Mouse (Mus musculus) heart, embryonic 16.5 days (tissue): ENCODE measurements around the gene Isyna1. TPM values are rescaled to one million over a fixed set of nuclear protein-coding genes. Genes with fewer than 3 reads are reported as not detected.
A peak's percentile ranks its signal among the peaks of the same experiment; 100 is the strongest.

Source experiments
- ATAC-seq: fragments of 200-750 bp; cut with Nextera tagmentation; replicated peaks from 2 replicates; pipeline ENCODE4 v1.8.0; 2017; ENCODE audit warnings: moderate number of reproducible peaks; ENCODE audit not compliant: insufficient read depth, low FRiP score; ENCODE audit errors: extremely low read depth
- H3K27ac ChIP-seq: fragments of 300-500 bp; sonication (generic); 2 replicates; pipeline ENCODE4 v1.5.1; 2014; ENCODE audit warnings: mild to moderate bottlenecking, low read length, control low read depth, moderate library complexity
- H3K27me3 ChIP-seq: fragments of 300-500 bp; sonication (generic); 2 replicates; pipeline ENCODE4 v1.6.1; 2014; ENCODE audit warnings: low read length, mixed read lengths; ENCODE audit not compliant: control insufficient read depth, insufficient read depth
- H3K36me3 ChIP-seq: fragments of 300-500 bp; sonication (generic); 2 replicates; pipeline ENCODE4 v1.6.1; 2014; ENCODE audit not compliant: control insufficient read depth, insufficient read depth
- H3K4me1 ChIP-seq: fragments of 300-500 bp; sonication (generic); 2 replicates; pipeline ENCODE4 v1.6.1; 2014; ENCODE audit warnings: low read length, mixed read lengths; ENCODE audit not compliant: control insufficient read depth, insufficient read depth
- H3K4me2 ChIP-seq: fragments of 300-500 bp; sonication (generic); 2 replicates; pipeline ENCODE4 v1.6.1; 2014; ENCODE audit warnings: low read depth, mild to moderate bottlenecking, control low read depth, low read length
- H3K4me3 ChIP-seq: fragments of 300-500 bp; sonication (generic); 2 replicates; pipeline ENCODE4 v1.5.1; 2014; ENCODE audit warnings: mild to moderate bottlenecking, control low read depth, low read length
- H3K9ac ChIP-seq: fragments of 300-500 bp; sonication (generic); 2 replicates; pipeline ENCODE4 v1.6.1; 2014; ENCODE audit warnings: low read length, control low read depth
- H3K9me3 ChIP-seq: fragments of 300-500 bp; sonication (generic); replicated peaks from 2 replicates; pipeline ENCODE4 v1.6.1; 2016; ENCODE audit warnings: low read length; ENCODE audit not compliant: control insufficient read depth
- WGBS: fragments of 180-500 bp; shearing (Covaris S2); extraction: QIAGEN DNeasy Blood & Tissue Kit; methylation state at CpG from one replicate; pipeline ENCODE4 v1.1.7; 2014; 5-methylcytosine and 5-hydroxymethylcytosine counted together
- polyA plus RNA-seq: library from polyadenylated mRNA; unstranded; fragments of >200 nt; fragmentation: Nextera tagmentation; extraction: Ambion mirVana; gene quantifications from 2 replicates; pipeline ENCODE4 v1.2.1, GENCODE M21; 2015

Gene Isyna1
- polyA plus RNA-seq, 1 experiment from 2014 or later: 111 TPM

GRCm38 (mm10) chr8:70598283-70598682 is 4.1 kb downstream of the Isyna1 start:
- H3K36me3 ChIP-seq: peaks cover 19% of the 10 kb centered on the region
- peak; percentile 29; the same call in 1 of the 2 replicates for ATAC-seq
- WGBS: 13% methylated on average over 29 of the region's 29 CpGs

GRCm38 (mm10) chr8:70598722-70599121 is 4.5 kb downstream of the Isyna1 start:
- Histone ChIP-seq H3K27me3 (no peaks in the 10 kb centered on the region), H3K4me2 (peak overlapping the region; percentile 87), H3K9ac (peak overlapping the region; percentile 83; the same call in 1 of the 2 replicates), H3K4me1 (peaks cover 35% of the 10 kb centered on the region), H3K27ac (no peak overlapping the region), H3K36me3 (peaks cover 19% of the 10 kb centered on the region), H3K9me3 (no peaks in the 10 kb centered on the region), H3K4me3 (peak overlapping the region; percentile 59)
- WGBS: 21% methylated on average over 10 of the region's 10 CpGs
- no peak for ATAC-seq

More at GRCm38 (mm10) chr8:70598283-70598682, 4.1 kb downstream of the Isyna1 start:
- peak overlapping the region; percentile 87 for H3K4me2 ChIP-seq
- peaks cover 40% of the 10 kb centered on the region for H3K4me1 ChIP-seq
- peak overlapping the region; percentile 30; the same call in 1 of the 2 replicates for H3K27ac ChIP-seq
- peak overlapping the region; percentile 83 for H3K9ac ChIP-seq
- peak overlapping the region; percentile 59 for H3K4me3 ChIP-seq
- no peaks in the 10 kb centered on the region for H3K9me3 ChIP-seq
- no peaks in the 10 kb centered on the region for H3K27me3 ChIP-seq

GRCm38 (mm10) chr8:70599507-70600290 is 5.5 kb downstream of the Isyna1 start:
- H3K4me3 ChIP-seq: no peak overlapping the region
- H3K36me3 ChIP-seq: peaks cover 19% of the 10 kb centered on the region
- no peak for ATAC-seq
- no peaks in the 10 kb centered on the region for H3K9me3 ChIP-seq
- 87% methylated on average over 12 of the region's 12 CpGs for WGBS
- no peak overlapping the region for H3K27ac ChIP-seq
- peaks cover 35% of the 10 kb centered on the region for H3K4me1 ChIP-seq
- no peak overlapping the region for H3K9ac ChIP-seq
- no peaks in the 10 kb centered on the region for H3K27me3 ChIP-seq
- no peak overlapping the region for H3K4me2 ChIP-seq

- H3K9ac ChIP-seq: no peak overlapping the region
- no peaks in the 10 kb centered on the region for H3K27me3 ChIP-seq
- H3K4me3 ChIP-seq: peak overlapping the region; percentile 25
- 32% methylated on average over 10 of the region's 10 CpGs for WGBS
- H3K27ac ChIP-seq: peak overlapping the region; percentile 73
- ATAC-seq: no peak
- H3K9me3 ChIP-seq: no peaks in the 10 kb centered on the region
- peaks cover 18% of the 10 kb centered on the region for H3K36me3 ChIP-seq
- peak overlapping the region; percentile 51 for H3K4me2 ChIP-seq
- H3K4me1 ChIP-seq: peaks cover 27% of the 10 kb centered on the region
These were observed 6.5 kb downstream of the Isyna1 start for GRCm38 (mm10) chr8:70600473-70601270.

GRCm38 (mm10) chr8:70601271-70601649 is 7.1 kb downstream of the Isyna1 start:
- peak overlapping the region; percentile 73 for H3K27ac ChIP-seq
- peak overlapping the region; percentile 25 for H3K4me3 ChIP-seq
- H3K36me3 ChIP-seq: peaks cover 12% of the 10 kb centered on the region
- peak overlapping the region; percentile 51 for H3K4me2 ChIP-seq
- peaks cover 27% of the 10 kb centered on the region for H3K4me1 ChIP-seq
- no peaks in the 10 kb centered on the region for H3K27me3 ChIP-seq
- H3K9me3 ChIP-seq: no peaks in the 10 kb centered on the region
- H3K9ac ChIP-seq: 0 out of 2 replicates have a peak overlapping the region, but pooled peaks have one; percentile 49
- 2% methylated on average over 26 of the region's 26 CpGs for WGBS
- ATAC-seq: peak; percentile 35; the same call in 1 of the 2 replicates

GRCm38 (mm10) chr8:70602139-70602811 is 8.1 kb downstream of the Isyna1 start:
- ATAC-seq: no peak
- 92% methylated on average over 13 of the region's 13 CpGs for WGBS
- H3K4me1 ChIP-seq: peaks cover 25% of the 10 kb centered on the region
- H3K4me2 ChIP-seq: no peak overlapping the region
- H3K27ac ChIP-seq: no peak overlapping the region
- H3K4me3 ChIP-seq: no peak overlapping the region
- peaks cover 10% of the 10 kb centered on the region for H3K36me3 ChIP-seq
- H3K9me3 ChIP-seq: no peaks in the 10 kb centered on the region
- no peaks in the 10 kb centered on the region for H3K27me3 ChIP-seq
- no peak overlapping the region for H3K9ac ChIP-seq

GRCm38 (mm10) chr8:70604558-70604957 is 10.4 kb downstream of the Isyna1 start:
- Histone ChIP-seq H3K4me2 (no peak overlapping the region), H3K9ac (no peak overlapping the region), H3K4me1 (peaks cover 22% of the 10 kb centered on the region), H3K27me3 (no peaks in the 10 kb centered on the region), H3K4me3 (no peak overlapping the region), H3K36me3 (peaks cover 10% of the 10 kb centered on the region), H3K27ac (no peak overlapping the region), H3K9me3 (no peaks in the 10 kb centered on the region)
- whole genome bisulfite sequencing: 79% methylated on average over 7 of the region's 7 CpGs
- no peak for ATAC-seq

GRCm38 (mm10) chr8:70605871-70606779 is 12.0 kb downstream of the Isyna1 start:
- Histone ChIP-seq H3K27me3 (no peaks in the 10 kb centered on the region), H3K36me3 (peaks cover 10% of the 10 kb centered on the region), H3K4me2 (peak overlapping the region; percentile 99; the same call in 1 of the 2 replicates), H3K4me3 (no peak overlapping the region), H3K9ac (no peak overlapping the region), H3K27ac (no peak overlapping the region), H3K9me3 (no peaks in the 10 kb centered on the region), H3K4me1 (peaks cover 19% of the 10 kb centered on the region)
- WGBS: 88% methylated on average over 9 of the region's 9 CpGs
- ATAC-seq: no peak
